Mouse (Mus musculus) macrophage (primary cell): Measurements from ENCODE around the gene Gm49384. TPM values are rescaled to one million over a fixed set of nuclear protein-coding genes. Genes with fewer than 3 reads are reported as not detected.
A peak's percentile ranks its signal among the peaks of the same experiment; 100 is the strongest.

Source experiments
- H3K27ac ChIP-seq: fragments of 350-480 bp; formaldehyde crosslinking; 2 replicates; pipeline ENCODE4 v1.9.0; 2021
- H3K36me3 ChIP-seq: fragments of 350-480 bp; formaldehyde crosslinking; 2 replicates; pipeline ENCODE4 v1.9.0; 2021; ENCODE audit errors: inconsistent target
- H3K4me3 ChIP-seq: fragments of 350-480 bp; formaldehyde crosslinking; 2 replicates; pipeline ENCODE4 v1.9.0; 2021; ENCODE audit errors: inconsistent target
- H3K79me2 ChIP-seq: fragments of 350-480 bp; formaldehyde crosslinking; 2 replicates; pipeline ENCODE4 v1.9.0; 2021; ENCODE audit errors: inconsistent target
- WGBS: methylation state at CpG from one replicate; pipeline ENCODE4 v1.1.7; 2026; ENCODE audit warnings: inconsistent platforms; ENCODE audit not compliant: missing documents; 5-methylcytosine and 5-hydroxymethylcytosine counted together
- polyA plus RNA-seq: library from polyadenylated mRNA; stranded (reverse); fragments of 250-400 nt; gene quantifications from 3 replicates; pipeline ENCODE4 v1.2.4, GENCODE M21; 2018; ENCODE audit warnings: inconsistent platforms

The Gm49384 gene
- polyA plus RNA-seq, 1 experiment from 2014 or later = 6.7 TPM

DNA sequence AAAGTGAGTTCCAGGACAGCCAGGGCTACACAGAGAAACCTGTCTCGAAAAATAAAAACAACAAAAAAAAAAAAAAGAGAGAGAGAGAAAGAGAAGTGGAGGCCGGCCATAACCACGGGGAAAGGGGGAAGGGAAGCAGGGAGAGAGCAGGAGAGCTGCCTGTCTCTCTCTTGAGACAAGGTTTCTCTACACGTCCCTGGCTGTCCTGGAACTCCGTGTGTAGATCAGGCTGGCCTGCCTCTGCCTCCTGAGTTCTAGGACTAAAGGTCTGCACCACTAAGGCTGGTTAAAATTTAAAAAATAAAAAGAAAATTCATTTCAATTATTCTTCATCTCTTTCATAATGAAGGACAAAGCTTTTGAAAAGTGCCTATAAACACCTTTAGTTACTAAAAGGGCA lies 12.7 kb downstream of the Gm49384 start:
- no peak overlapping the region for H3K27ac ChIP-seq
- peaks cover 59% of the 10 kb centered on the region for H3K79me2 ChIP-seq
- 66% methylated on average over 5 of the region's 5 CpGs for WGBS
- H3K4me3 ChIP-seq = no peak overlapping the region
- H3K36me3 ChIP-seq = 0 out of 2 replicates have a peak, but pooled peaks cover 10% of the 10 kb centered on the region

DNA sequence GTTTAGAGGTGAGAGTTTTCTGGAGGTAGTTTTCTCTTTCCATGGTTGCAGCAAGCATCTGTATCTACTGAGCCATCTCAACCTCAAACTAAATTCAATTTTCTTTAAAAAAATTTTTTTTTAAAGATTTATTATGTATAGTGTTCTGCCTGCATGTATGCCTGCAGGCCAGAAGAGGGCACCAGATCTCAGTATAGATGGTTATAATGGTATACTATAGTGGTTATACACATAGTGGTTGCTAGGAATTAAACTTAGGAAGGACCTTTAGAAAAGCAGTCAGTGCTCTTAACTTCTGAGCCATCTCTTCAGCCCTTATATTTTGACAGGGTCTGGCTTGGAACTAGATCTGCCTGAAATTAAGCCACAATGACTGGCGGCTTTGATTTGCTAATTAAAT lies 13.5 kb downstream of the Gm49384 start:
- Histone ChIP-seq H3K36me3 (0 out of 2 replicates have a peak, but pooled peaks cover 10% of the 10 kb centered on the region), H3K27ac (no peak overlapping the region), H3K79me2 (peaks cover 59% of the 10 kb centered on the region), H3K4me3 (no peak overlapping the region)
- 93% methylated on average over 1 of the region's 1 CpGs for WGBS

DNA sequence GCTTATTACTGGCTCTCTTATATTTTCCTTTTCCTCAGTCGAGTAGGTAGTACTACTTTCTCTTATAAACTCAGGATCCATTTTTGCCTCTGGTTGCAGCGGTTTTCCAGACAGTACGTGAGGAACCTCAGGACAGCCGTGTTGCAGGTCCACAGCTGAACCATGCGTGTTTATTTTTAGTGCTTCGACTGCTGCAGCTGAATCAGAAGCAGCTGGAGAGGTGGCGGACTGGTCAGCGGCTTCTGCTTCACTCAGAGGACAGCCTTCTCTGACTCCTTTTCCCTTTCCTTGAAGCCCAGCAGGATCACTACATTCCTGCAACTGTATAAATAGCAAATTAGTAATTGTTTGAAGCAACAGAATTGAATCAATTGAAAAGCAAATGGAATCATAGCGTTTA lies 14.0 kb downstream of the Gm49384 start:
- 97% methylated on average over 7 of the region's 9 CpGs for WGBS
- H3K79me2 ChIP-seq = peaks cover 59% of the 10 kb centered on the region
- H3K4me3 ChIP-seq = no peak overlapping the region
- 0 out of 2 replicates have a peak, but pooled peaks cover 10% of the 10 kb centered on the region for H3K36me3 ChIP-seq
- no peak overlapping the region for H3K27ac ChIP-seq

DNA sequence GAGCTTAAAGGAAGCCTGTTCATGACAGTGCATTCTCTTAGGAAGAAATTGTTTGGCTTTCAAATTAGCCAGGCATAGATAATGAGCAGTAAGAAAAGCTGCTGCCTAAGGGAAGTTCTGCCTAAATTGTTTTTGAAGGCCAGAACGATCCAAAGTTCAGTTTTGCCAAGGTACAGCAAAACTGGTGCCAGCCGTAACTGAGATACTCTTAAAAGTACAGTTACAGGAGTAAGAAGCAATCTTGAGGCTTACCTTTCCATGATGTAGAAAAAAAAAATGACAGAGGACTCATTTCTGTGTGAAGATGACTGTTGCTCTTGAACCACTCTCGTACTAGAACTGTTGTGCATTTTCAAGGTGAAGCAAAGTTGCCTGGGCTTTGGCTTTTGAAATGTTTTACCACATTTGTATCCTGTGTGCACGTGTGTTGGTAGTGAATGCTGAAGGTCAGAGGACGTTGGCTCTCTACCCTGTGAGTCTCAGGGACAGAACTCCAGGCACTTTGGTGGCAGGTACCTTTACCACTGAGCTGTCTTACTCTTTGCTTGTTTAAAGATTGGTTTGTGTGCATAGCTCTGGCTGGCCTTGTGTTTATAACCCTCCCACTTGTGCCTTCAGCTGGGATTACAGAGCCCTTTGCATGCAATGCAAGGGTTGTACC lies 17.1 kb downstream of the Gm49384 start:
- 0 out of 2 replicates have a peak, but pooled peaks cover 10% of the 10 kb centered on the region for H3K36me3 ChIP-seq
- no peak overlapping the region for H3K4me3 ChIP-seq
- 78% methylated on average over 5 of the region's 5 CpGs for WGBS
- peaks cover 64% of the 10 kb centered on the region for H3K79me2 ChIP-seq
- no peak overlapping the region for H3K27ac ChIP-seq

DNA sequence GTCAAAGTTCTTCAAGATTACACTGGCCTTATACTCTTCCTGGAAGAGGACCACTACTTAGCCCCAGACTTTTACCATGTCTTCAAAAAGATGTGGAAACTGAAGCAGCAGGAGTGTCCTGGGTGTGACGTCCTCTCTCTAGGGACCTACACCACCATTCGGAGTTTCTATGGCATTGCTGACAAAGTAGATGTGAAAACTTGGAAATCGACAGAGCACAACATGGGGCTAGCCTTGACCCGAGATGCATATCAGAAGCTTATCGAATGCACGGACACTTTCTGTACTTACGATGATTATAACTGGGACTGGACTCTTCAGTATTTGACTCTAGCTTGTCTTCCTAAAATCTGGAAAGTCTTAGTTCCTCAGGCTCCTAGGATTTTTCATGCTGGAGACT lies 18.7 kb downstream of the Gm49384 start:
- H3K27ac ChIP-seq = peak overlapping the region; percentile 48
- 67% methylated on average over 7 of the region's 7 CpGs for WGBS
- H3K79me2 ChIP-seq = peaks cover 68% of the 10 kb centered on the region
- H3K36me3 ChIP-seq = 0 out of 2 replicates have a peak, but pooled peaks cover 10% of the 10 kb centered on the region
- peak overlapping the region; percentile 67 for H3K4me3 ChIP-seq

DNA sequence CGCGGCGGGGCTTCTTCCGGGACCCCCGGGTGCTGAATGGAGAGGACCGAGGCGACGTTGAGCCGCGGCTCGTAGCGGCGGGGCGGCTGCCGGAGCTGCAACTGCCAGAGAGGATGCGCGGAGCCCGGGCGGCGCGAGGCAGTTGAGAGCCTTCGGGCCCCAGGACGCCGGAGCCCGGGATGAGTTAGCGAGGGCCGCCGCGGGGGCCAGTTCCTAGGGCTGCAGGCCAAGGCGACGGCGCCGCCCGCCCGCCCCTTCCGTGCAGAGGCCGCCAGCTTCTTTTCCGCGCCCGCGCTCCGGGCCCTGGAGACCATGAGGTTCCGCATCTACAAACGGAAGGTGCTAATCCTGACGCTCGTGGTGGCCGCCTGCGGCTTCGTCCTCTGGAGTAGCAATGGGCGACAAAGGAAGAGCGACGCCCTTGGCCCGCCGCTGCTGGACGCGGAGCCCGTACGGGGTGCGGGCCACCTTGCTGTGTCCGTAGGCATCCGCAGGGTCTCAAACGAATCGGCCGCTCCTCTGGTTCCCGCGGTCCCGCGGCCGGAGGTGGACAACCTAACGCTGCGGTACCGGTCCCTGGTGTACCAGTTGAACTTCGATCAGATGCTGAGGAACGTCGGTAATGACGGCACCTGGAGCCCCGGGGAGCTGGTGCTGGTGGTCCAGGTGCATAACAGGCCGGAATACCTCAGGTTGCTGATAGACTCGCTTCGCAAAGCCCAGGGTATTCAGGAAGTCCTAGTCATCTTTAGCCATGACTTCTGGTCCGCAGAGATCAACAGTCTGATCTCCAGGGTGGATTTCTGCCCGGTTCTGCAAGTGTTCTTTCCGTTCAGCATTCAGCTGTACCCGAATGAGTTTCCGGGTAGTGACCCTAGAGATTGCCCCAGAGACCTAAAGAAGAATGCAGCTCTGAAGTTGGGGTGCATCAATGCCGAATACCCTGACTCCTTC lies 19.4 kb downstream of the Gm49384 start:
- Histone ChIP-seq H3K36me3 (0 out of 2 replicates have a peak, but pooled peaks cover 8% of the 10 kb centered on the region), H3K79me2 (peaks cover 68% of the 10 kb centered on the region), H3K4me3 (peak overlapping the region; percentile 67), H3K27ac (peak overlapping the region; percentile 48)
- under 1% methylated on average over 85 of the region's 86 CpGs for WGBS

DNA sequence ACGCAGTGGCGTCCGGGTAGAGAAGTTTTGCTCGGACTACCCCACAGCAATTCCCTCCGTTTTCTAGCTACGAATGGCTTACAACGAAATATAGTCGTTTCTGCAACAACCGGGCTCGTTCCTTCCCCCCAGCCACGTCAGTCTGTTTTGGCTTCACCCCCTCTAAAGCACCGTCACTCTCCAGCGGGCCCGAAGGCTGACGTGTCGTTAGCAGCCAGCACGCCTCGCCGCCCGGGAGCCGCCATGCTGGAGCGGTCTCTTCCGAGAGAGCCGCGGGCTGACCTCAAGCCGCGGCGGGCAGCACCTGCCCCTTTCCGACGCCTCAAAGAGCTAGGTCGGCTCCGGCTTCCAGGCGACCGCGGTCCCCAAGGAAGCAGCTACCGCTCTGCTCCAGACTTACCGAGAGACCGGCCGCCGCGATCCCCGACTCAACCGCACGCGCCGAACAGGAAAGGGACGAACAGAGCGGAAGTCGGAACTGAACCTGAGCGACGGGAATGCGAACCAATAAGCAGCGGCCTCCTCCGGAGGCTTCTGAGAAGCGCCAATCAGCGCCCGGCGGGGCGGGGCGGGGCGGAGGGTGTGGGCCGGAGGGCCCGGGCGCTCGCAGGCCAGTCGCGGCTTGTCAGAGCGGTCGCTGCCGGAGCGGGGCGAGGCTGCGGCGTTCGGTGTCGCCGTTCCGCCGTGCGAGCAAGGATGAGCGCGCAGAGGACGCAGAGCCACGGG lies 20.3 kb downstream of the Gm49384 start, which contains the start of the genes Rpl36al and Mgat2:
Gene Rpl36al, minus strand, starts transcription at position 501 of the 726 bp plus-strand sequence.
Gene Mgat2, plus strand, starts transcription at position 575 of the 726 bp plus-strand sequence.
- under 1% methylated on average over 78 of the region's 84 CpGs for WGBS
- Histone ChIP-seq H3K27ac (peak within 1 kb of the TSS; percentile 75), H3K36me3 (0 out of 2 replicates have a peak, but pooled peaks cover 6% of the 10 kb centered on the region), H3K4me3 (peak within 1 kb of the TSS; percentile 84), H3K79me2 (peaks cover 61% of the 10 kb centered on the region)

GRCm38 (mm10) chr12:69181800-69182199 lies 22.3 kb downstream of the Gm49384 start:
- no peak overlapping the region for H3K4me3 ChIP-seq
- H3K27ac ChIP-seq = no peak overlapping the region
- H3K36me3 ChIP-seq = no peaks in the 10 kb centered on the region
- 90% methylated on average over 4 of the region's 4 CpGs for WGBS
- H3K79me2 ChIP-seq = peaks cover 42% of the 10 kb centered on the region

DNA sequence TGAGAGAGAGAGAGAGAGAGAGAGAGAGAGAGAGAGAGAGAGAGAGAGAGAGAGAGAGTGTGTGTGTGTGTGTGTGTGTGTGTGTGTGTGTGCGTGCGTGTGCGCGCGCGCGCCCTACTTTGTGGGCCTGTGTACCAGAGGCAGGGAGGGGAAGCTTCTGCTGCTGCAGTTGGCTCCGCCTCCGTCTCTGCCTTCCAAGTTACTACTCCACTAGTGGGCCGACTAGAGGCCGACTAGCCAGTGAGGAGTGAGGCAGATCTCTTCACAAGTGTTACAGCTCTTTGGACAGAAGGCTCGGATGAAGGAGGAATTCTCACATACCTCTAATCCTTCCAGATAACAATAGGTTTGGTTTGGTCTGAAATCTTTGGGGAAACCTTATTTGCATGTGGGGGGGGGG lies 24.7 kb downstream of the Gm49384 start:
- no peak overlapping the region for H3K4me3 ChIP-seq
- H3K79me2 ChIP-seq = peaks cover 20% of the 10 kb centered on the region
- no peaks in the 10 kb centered on the region for H3K36me3 ChIP-seq
- 80% methylated on average over 5 of the region's 12 CpGs for WGBS
- H3K27ac ChIP-seq = no peak overlapping the region

DNA sequence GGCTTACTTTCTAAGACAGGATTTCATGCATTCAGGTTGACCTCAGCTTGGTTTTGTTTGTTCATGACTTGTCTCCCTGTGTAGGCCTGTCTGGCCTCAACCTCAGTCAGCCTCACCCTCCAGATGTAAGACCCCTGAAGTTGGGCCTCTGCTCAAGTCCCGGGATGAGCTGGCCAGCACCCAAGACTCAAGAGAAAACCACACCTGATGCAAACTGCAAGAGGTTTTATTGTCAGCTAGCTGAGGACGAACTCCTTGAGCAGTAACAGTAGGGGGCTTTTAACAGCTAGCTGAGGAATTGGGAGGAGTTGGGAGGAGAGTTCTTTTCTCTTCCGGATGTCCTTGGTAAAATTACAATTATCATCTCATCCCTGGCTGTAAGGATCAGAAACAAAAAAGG lies 26.5 kb downstream of the Gm49384 start:
- no peaks in the 10 kb centered on the region for H3K36me3 ChIP-seq
- no peak overlapping the region for H3K4me3 ChIP-seq
- H3K27ac ChIP-seq = no peak overlapping the region
- H3K79me2 ChIP-seq = peaks cover 10% of the 10 kb centered on the region
- 91% methylated on average over 3 of the region's 3 CpGs for WGBS

GRCm38 (mm10) chr12:69175975-69176374 lies 28.1 kb downstream of the Gm49384 start:
- Histone ChIP-seq H3K27ac (no peak overlapping the region), H3K79me2 (peaks cover 2% of the 10 kb centered on the region; the same call in 1 of the 2 replicates), H3K4me3 (no peak overlapping the region), H3K36me3 (no peaks in the 10 kb centered on the region)
- 95% methylated on average over 3 of the region's 3 CpGs for WGBS

DNA sequence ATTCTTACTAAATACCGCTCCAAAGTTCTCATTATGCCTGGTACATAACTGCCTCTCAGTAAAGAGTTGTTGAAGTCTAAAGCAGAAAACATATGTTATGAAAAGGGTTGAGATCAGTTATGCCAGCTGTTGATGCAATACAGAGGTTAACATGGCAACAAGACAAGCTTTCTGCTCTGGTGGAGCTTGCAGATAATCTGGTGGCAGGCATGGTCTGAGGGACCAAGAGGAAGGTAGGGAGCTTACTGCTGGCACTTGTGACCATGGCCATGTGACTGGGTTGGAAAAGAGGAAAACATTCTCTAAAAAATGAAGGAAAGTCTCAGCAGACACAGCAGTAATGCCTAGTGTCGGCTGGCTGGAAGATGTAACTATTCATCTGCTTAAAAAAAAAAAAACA lies 32.8 kb downstream of the Gm49384 start:
- WGBS = 86% methylated on average over 2 of the region's 2 CpGs

DNA sequence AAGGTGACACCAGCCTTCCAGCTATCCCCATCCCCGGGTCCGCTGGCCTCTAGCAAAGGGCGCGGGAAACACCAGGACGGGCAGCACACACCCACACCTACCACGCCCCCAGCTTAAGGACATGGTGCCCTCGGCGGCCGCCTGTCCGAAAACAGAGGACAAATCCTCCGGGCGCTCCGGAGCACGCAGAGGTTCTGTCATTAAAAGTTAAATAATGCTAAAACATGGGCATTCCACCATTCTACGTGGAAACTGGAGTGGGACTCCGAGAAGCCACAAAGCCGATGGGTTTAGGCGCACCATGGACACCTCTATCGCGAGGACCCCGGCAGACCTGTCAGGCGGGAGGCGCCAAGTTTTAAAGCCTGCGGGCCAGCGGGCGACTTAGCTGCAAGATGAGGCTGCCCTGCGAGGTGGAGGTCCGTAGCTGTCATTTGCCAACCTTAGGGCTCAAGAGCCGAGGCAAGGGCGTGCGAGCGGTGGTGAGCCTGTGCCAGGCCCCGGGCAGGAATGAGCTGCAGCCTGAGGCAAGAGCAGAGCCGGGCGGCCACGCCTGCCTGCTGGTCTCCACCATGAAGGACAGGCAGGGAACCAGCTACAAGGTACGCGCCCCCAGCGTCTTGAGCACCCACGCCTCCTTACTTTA lies 35.5 kb downstream of the Gm49384 start, which contains the start of gene Lrr1:
Gene Lrr1, plus strand, starts transcription at position 354 of the 646 bp plus-strand sequence.
- Histone ChIP-seq H3K27ac (peak within 1 kb of the TSS; percentile 98), H3K4me3 (peak within 1 kb of the TSS; percentile 81)
- under 1% methylated on average over 40 of the region's 40 CpGs for WGBS

More for the DNA sequence above, 32.8 kb downstream of the Gm49384 start:
- Histone ChIP-seq H3K27ac (peak overlapping the region; percentile 27), H3K36me3 (no peaks in the 10 kb centered on the region), H3K79me2 (peaks cover 23% of the 10 kb centered on the region), H3K4me3 (no peak overlapping the region)

More for the DNA sequence above, 35.5 kb downstream of the Gm49384 start, which contains the start of gene Lrr1:
- H3K36me3 ChIP-seq = no peaks in the 10 kb centered on the region
- peaks cover 23% of the 10 kb centered on the region for H3K79me2 ChIP-seq
